Mouse (Mus musculus) hindbrain, postnatal 0 days (tissue): ENCODE data around the gene Sox8. TPM values are rescaled to one million over a fixed set of nuclear protein-coding genes. Genes with fewer than 3 reads are reported as not detected.

ENCODE experiments used
- ATAC-seq: fragments of 200-750 bp; cut with Nextera tagmentation; 2 replicates; pipeline ENCODE4 v1.8.0; 2017; ENCODE audit warnings: mild to moderate bottlenecking, moderate TSS enrichment, moderate library complexity
- DNase-seq: peaks from one replicate; pipeline ENCODE4 v3.0.0-alpha.2; 2015; ENCODE audit warnings: low spot score
- H3K27ac ChIP-seq: fragments of 300-500 bp; sonication (generic); 2 replicates; pipeline ENCODE4 v1.5.1; 2014; ENCODE audit warnings: mild to moderate bottlenecking
- H3K27me3 ChIP-seq: fragments of 300-500 bp; sonication (generic); 2 replicates; pipeline ENCODE4 v1.6.1; 2014; ENCODE audit warnings: low read length, mixed read lengths; ENCODE audit not compliant: insufficient read depth
- H3K36me3 ChIP-seq: fragments of 300-500 bp; sonication (generic); 2 replicates; pipeline ENCODE4 v1.6.1; 2014; ENCODE audit warnings: low read length, mixed read lengths; ENCODE audit not compliant: insufficient read depth
- H3K4me1 ChIP-seq: fragments of 300-500 bp; sonication (generic); 2 replicates; pipeline ENCODE4 v1.6.1; 2014; ENCODE audit warnings: antibody characterized with exemption, low read length, mixed read lengths; ENCODE audit not compliant: insufficient read depth
- H3K4me2 ChIP-seq: fragments of 300-500 bp; sonication (generic); 2 replicates; pipeline ENCODE4 v1.6.1; 2014; ENCODE audit warnings: low read depth, mild to moderate bottlenecking, low read length, moderate library complexity, mixed read lengths
- H3K4me3 ChIP-seq: fragments of 300-500 bp; sonication (generic); 2 replicates; pipeline ENCODE4 v1.5.1; 2014; ENCODE audit warnings: low read length
- H3K9ac ChIP-seq: fragments of 300-500 bp; sonication (generic); replicated peaks from 2 replicates; pipeline ENCODE4 v1.6.1; 2014; ENCODE audit warnings: mild to moderate bottlenecking, low read length, moderate library complexity, mixed read lengths
- H3K9me3 ChIP-seq: fragments of 300-500 bp; sonication (generic); 2 replicates; pipeline ENCODE4 v1.6.1; 2016; ENCODE audit warnings: low read length, mixed read lengths
- CTCF ChIP-seq: IDR thresholded peaks from 2 replicates; pipeline ENCODE4 v1.5.1; 2016; ENCODE audit warnings: antibody characterized with exemption, control low read depth, low read depth
- WGBS: fragments of 180-500 bp; shearing (Covaris S2); extraction: QIAGEN DNeasy Blood & Tissue Kit; methylation state at CpG from one replicate; pipeline ENCODE4 v1.1.7; 2014; 5-methylcytosine and 5-hydroxymethylcytosine counted together
- polyA plus RNA-seq: library from polyadenylated mRNA; unstranded; fragments of >200 nt; fragmentation: Nextera tagmentation; extraction: Ambion mirVana; gene quantifications from 2 replicates; pipeline ENCODE4 v1.2.1, GENCODE M21; 2015
- total RNA-seq: library from RNA; depleted of rRNA; stranded (reverse); fragments of >200 nt; gene quantifications from 2 replicates; pipeline ENCODE4 v1.2.3, GENCODE M21; 2014

Gene Sox8
- total and polyA plus RNA-seq, 2 experiments from 2014 or later, result 28.9 to 52.1 TPM

GRCm38 (mm10) chr17:25582076-25582475, 11.6 kb upstream of the Sox8 start:
- Histone ChIP-seq H3K36me3 (peaks cover 6% of the 10 kb centered on the region; the same call in 1 of the 2 replicates), H3K27ac (no peak overlapping the region), H3K9ac (no peak overlapping the region), H3K4me2 (no peak overlapping the region), H3K27me3 (no peaks in the 10 kb centered on the region), H3K9me3 (no peaks in the 10 kb centered on the region), H3K4me3 (no peak overlapping the region), H3K4me1 (0 out of 2 replicates have a peak, but pooled peaks cover 5% of the 10 kb centered on the region)
- DNase-seq, result no peak
- 69% methylated on average over 8 of the region's 8 CpGs for WGBS
- no peak for ATAC-seq
- TF ChIP-seq CTCF, result no peak

- H3K27me3 ChIP-seq, result no peaks in the 10 kb centered on the region
- H3K4me2 ChIP-seq, result peak overlapping the region; percentile 71
- H3K4me3 ChIP-seq, result peak overlapping the region; percentile 50
- ATAC-seq (peak; percentile 60), DNase-seq (no peak)
- 7% methylated on average over 21 of the region's 21 CpGs for WGBS
- H3K27ac ChIP-seq, result peak overlapping the region; percentile 60; the same call in 1 of the 2 replicates
- TF ChIP-seq CTCF, result no peak
- H3K36me3 ChIP-seq, result no peaks in the 10 kb centered on the region
- H3K9me3 ChIP-seq, result no peaks in the 10 kb centered on the region
- 0 out of 2 replicates have a peak, but pooled peaks cover 5% of the 10 kb centered on the region for H3K4me1 ChIP-seq
- peak overlapping the region; percentile 56 for H3K9ac ChIP-seq
Observed at GRCm38 (mm10) chr17:25579332-25580047, 9.0 kb upstream of the Sox8 start.

- Histone ChIP-seq H3K27ac (peak within 1 kb of the TSS; percentile 60), H3K9ac (peak within 1 kb of the TSS; percentile 56), H3K4me3 (peak within 1 kb of the TSS; percentile 50), H3K36me3 (no peaks in the 10 kb centered on the region), H3K4me2 (peak within 1 kb of the TSS; percentile 71), H3K9me3 (no peaks in the 10 kb centered on the region), H3K4me1 (0 out of 2 replicates have a peak, but pooled peaks cover 5% of the 10 kb centered on the region), H3K27me3 (no peaks in the 10 kb centered on the region)
- DNase-seq, result peak; percentile 97
- ATAC-seq, result peak; percentile 95
- TF ChIP-seq CTCF, result peak; percentile 61
- under 1% methylated on average over 31 of the region's 31 CpGs for WGBS
Observed at GRCm38 (mm10) chr17:25578920-25579319, 8.4 kb upstream of the Sox8 start, which contains the start of gene Lmf1. Gene Lmf1 (plus strand): TSS chr17:25579085.

- 53% methylated on average over 2 of the region's 2 CpGs for WGBS
- Histone ChIP-seq H3K9ac (no peak overlapping the region), H3K9me3 (no peaks in the 10 kb centered on the region), H3K27ac (no peak overlapping the region), H3K4me1 (0 out of 2 replicates have a peak, but pooled peaks cover 5% of the 10 kb centered on the region), H3K4me2 (no peak overlapping the region), H3K4me3 (no peak overlapping the region), H3K27me3 (no peaks in the 10 kb centered on the region), H3K36me3 (no peaks in the 10 kb centered on the region)
- no peak for DNase-seq
- ATAC-seq, result no peak
- no peak for TF ChIP-seq CTCF
Observed at GRCm38 (mm10) chr17:25577702-25578101, 7.2 kb upstream of the Sox8 start.

GRCm38 (mm10) chr17:25577263-25577662, 6.8 kb upstream of the Sox8 start:
- DNase-seq, result no peak
- 42% methylated on average over 6 of the region's 6 CpGs for WGBS

DNA sequence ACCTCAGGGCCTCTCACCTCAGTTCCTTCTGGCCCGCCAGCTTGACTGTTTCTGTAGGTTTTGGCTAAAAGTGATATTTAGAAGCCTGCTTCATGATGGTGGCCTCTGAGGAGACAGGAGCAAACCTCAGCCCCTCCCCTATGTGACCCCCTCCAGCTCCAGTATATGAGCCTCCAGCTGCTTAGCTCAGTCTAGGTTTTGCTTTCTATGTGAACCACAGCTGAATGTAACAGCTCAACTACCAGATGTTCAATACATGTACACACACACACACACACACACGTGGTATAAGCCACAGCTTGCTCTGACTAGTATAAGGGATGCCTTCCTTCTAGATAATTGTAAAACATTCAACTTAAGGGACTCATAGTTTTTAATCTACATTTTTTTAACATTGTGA, 5.5 kb upstream of the Sox8 start:
- Histone ChIP-seq H3K4me3 (no peak overlapping the region), H3K9ac (no peak overlapping the region), H3K4me2 (no peak overlapping the region), H3K27me3 (0 out of 2 replicates have a peak, but pooled peaks cover under 1% of the 10 kb centered on the region), H3K4me1 (peaks cover 11% of the 10 kb centered on the region; the same call in 1 of the 2 replicates), H3K36me3 (no peaks in the 10 kb centered on the region), H3K27ac (no peak overlapping the region), H3K9me3 (no peaks in the 10 kb centered on the region)
- WGBS, result 75% methylated on average over 2 of the region's 2 CpGs
- TF ChIP-seq CTCF, result no peak
- DNase-seq (no peak), ATAC-seq (no peak)

More at GRCm38 (mm10) chr17:25577263-25577662, 6.8 kb upstream of the Sox8 start:
- no peak overlapping the region for H3K4me3 ChIP-seq
- no peak overlapping the region for H3K9ac ChIP-seq
- H3K27me3 ChIP-seq, result no peaks in the 10 kb centered on the region
- no peak overlapping the region for H3K27ac ChIP-seq
- H3K4me2 ChIP-seq, result no peak overlapping the region
- no peaks in the 10 kb centered on the region for H3K36me3 ChIP-seq
- no peak for ATAC-seq
- H3K4me1 ChIP-seq, result 0 out of 2 replicates have a peak, but pooled peaks cover 5% of the 10 kb centered on the region
- no peak for TF ChIP-seq CTCF
- H3K9me3 ChIP-seq, result no peaks in the 10 kb centered on the region
